Mouse (Mus musculus): ENCODE measurements at regions not wholly inside any gene's neighbourhood (a gene's known extent, or its start where the extent isn't known, plus 50 kb on each side); places are given as distances from the start of the nearest gene placed in this dataset.

- TF ChIP-seq EP300 (IDR thresholded peaks at IDR 0.05; ENCODE audit: low read depth) (no peak), CTCF (IDR thresholded peaks at IDR 0.05; ENCODE audit: low read depth) (no peak)
Observed at GRCm38 (mm10) chr9:48058599-48058998, 103.2 kb upstream of the Nxpe4 start.

Measured in heart, postnatal 0 days (tissue).